Mouse (Mus musculus): ENCODE results near the gene Rpap3. TPM values are rescaled to one million over a fixed set of nuclear protein-coding genes. Genes with fewer than 3 reads are reported as not detected.

The Rpap3 gene
- 10 to 100 TPM; 26.3 to 28.3 TPM for total RNA-seq (2021)

DNA sequence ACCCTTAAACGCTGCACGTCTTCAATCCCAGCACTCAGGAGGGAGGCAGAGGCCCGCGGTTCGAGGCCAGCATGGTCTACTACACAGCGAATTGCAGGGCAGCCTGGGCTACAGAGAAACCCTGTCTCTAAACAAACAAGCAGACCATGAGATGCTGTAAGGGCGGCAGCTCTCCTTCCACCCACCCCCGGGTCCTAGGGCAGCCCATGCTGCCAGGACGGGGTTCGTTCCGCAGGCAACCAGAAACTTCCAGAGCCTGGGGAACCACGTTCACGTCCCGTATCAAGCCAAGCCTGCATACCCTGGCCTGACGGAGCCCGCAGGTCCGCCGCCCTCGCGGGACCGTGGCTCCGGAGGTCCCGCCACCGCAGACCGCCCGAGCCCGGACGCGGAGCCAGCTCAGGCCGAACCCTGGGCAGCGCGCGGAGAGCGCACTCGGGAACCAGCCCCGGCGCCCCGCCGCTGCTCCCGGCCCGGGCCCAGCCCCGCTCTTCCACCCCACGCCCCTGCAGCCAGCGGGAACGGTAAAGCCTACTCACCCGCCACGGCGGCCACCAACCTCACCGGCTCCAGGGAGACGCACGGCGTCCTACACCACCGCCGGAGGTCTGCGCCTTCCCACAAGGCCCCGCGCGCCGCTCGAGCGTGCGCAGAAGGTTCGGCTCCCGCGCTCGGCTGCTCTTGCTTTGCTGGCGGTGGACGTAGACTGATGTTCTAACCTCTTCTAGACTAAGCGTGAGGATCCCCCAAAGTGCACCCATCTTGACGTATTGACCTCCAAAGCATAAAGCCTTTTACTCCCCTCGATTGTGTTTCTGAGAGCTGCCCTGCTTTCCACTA, at the start of gene Rpap3:
Rpap3 (minus strand) TSS at position 615 of the 840 bp plus-strand sequence.
- DNase-seq (ENCODE audit: low spot score in 2 of 2) = peak; percentile 84 to 89
- intact Hi-C loops (cut with DNase I) = loop anchor here (5.0 kb wide), 1 partner anchor 257 kb away; the partner anchor contains the start of gene Tmem106c

DNA sequence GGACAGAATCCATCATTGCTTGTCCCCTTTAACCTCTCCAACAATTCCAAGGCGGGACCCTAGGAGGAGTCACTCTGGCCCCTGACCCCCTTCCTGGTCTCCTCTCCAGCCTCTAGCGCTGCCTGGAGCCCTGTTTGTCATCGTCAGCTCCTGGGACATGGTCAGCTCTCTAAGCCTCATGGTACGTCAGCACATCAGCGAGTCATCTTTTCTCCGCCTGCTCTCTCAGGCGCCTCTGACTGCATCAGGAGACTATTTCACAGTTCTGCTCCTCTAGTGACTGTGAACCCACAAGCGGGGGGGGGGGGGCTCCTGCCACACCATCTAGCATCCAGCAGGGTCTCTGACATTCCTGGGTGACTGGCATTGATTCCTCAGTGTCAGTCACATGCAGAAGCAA, 49.7 kb upstream of the Rpap3 start:
- intact Hi-C loops (cut with DNase I) = no loop called here
- no peak for DNase-seq (ENCODE audit: low spot score in 2 of 2)

DNA sequence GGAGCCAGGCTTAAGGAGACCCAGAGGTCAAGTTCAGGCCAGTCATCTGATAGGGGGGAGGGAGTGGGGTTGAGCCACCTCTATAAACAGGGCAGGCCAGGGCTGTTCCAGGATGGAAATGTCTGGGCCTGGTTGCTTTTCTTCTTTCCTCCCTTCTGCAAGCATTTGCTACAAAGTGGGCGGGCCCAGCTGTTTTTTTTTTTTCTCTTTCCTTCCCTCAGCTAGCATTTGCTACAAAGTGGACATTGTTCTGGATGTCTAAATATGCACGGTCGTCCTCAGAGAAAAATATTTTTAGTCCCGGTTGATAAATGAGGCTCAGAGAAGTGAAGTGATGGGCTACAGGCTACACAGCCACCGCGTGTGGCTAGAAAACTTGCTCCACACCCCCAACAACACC, 48.9 kb upstream of the Rpap3 start:
- intact Hi-C loops (cut with DNase I) = no loop called here
- peak in 1 of 2 experiments; percentile 28 for DNase-seq (ENCODE audit: low spot score in 2 of 2)

DNA sequence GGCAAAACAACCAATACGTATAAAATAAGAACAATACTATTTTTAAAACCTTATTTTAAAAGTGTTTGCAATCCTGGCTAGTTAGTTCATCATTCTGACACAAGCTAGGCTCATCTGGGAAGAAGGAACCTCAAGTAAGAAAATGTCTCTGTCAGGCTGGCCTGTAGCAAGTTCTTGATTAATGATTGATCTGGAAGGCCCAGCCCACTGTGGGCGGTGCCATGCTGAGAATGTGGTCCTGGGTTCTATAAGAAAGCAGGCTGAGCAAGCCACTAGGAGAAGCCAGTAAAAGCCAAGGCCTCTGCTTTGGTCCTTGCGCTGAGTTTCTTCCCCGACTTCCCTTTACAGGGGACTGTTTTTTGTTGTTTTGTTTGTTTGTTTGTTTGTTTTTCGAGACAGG, 46.9 kb upstream of the Rpap3 start:
- intact Hi-C loops (cut with DNase I) = no loop called here
- DNase-seq (ENCODE audit: low spot score in 2 of 2) = no peak

DNA sequence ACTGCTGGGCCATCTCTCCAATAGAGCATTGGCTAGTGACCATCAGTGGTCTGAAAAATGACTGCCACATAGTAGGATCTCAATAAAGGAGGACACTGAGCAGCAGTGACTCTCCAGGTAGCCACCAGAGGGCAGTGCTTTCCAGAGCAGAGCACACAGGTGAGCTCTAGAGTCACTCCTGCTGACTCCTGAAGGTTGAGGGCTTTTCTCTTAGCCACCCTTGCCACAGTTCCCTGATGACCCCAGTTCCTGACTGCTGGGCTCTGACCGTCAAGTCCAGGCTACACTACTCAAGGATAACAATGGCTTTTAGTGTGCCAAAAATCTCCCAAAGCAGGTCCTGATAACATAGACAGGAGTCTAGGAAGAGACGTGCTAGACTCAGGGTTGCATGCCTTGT, 46.1 kb upstream of the Rpap3 start:
- intact Hi-C loops (cut with DNase I) = no loop called here
- no peak for DNase-seq (ENCODE audit: low spot score in 2 of 2)

DNA sequence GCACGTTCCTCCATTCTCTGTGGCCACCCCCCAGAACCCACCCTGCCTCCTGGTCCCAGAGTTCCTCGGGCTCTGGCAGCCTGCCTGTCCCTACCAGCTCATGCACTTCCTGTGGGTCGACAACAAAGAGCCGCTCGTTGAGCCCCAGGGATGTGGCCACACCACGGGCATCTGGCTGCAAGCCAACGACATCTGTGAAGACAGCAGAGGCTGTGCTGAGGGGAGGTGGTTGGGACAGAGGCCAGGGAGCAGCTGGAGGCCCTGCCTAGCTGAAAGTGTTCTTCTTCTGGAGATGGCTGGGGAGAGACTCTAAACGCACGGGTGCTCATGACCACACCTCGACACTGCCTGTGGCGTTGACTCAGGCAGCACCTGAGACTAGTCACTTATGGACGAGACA, 45.1 kb upstream of the Rpap3 start:
- peak; percentile 77 to 88 for DNase-seq (ENCODE audit: low spot score in 2 of 2)
- intact Hi-C loops (cut with DNase I) = no loop called here

DNA sequence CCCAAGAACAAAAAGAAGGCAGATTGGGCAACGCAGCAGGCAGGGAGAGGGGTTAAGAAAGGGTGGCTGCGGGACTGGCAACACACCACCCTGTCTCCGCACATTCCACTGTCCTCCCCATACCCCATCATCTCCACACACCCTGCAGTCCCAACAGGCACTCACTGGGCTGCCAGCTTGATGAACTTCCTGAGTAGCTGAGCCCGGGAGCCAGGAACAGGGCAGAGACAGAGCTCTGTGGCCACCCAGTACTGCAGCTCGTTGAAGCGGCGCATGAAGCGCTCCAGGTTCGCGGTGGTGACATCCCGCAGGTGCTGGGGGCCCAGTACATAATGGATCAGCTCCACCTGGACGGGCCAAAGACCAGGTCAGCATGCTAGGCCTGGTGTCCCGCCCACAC, 44.2 kb upstream of the Rpap3 start:
- intact Hi-C loops (cut with DNase I) = no loop called here
- DNase-seq (ENCODE audit: low spot score in 2 of 2) = no peak

DNA sequence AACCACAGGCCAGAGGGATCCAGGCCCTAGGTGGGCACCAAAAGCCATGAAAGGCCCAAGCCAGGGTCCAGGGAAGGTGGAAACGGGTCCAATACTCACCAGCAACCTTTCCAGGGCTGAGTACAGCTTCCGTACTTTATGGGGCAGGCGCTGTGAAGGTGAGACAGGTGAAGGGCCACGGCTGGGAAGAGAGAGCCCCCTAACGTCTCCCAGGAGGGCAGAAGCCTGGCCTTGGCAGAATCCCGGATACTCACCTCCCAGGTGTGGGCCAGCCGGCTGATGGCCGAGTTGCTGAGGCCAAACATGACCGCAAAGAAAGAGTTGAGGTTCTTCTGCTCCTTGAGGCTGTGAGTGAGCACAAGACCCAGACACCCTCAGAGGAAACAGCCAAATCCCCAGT, 43.8 kb upstream of the Rpap3 start:
- intact Hi-C loops (cut with DNase I) = no loop called here
- no peak for DNase-seq (ENCODE audit: low spot score in 2 of 2)

DNA sequence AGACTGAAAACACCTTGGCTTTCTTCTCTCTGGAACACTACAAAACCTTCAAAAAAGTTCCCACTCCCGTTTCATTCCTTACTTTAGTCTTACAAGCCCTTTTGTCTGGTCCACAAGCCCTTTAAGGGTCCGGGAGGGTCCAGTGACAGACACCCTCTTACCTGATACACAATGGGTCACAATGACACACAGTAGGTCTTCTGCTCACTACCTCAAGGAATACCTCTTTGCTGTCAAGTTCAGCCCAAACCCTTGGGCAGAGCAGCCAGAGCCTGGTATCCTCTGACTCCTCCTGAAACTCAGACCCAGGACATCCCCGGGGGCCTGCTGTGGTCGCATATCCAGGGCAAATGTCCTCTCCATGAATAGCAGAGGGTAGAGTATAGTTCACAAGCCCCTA, 43.3 kb upstream of the Rpap3 start:
- intact Hi-C loops (cut with DNase I) = no loop called here
- no peak for DNase-seq (ENCODE audit: low spot score in 2 of 2)

DNA sequence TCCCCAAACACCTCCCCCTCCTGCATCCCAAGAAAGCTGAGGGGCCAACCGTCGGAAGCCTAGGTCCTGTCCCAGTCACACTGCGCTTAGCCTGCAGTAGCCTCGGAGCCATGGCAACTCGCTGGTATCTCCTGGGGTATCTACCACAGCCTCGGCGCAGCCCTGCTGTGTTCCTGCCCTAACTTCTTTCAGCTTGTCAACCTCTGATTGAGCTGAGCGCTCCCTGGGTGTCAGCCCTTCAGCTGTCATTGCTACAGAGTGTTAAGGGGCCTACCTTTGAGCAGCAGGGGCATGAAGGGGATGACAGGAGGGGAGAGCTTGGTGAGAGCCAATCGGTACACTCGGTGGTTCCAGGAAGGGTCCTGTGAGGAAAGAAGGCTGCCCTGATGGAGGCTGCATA, 42.7 kb upstream of the Rpap3 start:
- intact Hi-C loops (cut with DNase I) = no loop called here
- DNase-seq (ENCODE audit: low spot score in 2 of 2) = no peak

DNA sequence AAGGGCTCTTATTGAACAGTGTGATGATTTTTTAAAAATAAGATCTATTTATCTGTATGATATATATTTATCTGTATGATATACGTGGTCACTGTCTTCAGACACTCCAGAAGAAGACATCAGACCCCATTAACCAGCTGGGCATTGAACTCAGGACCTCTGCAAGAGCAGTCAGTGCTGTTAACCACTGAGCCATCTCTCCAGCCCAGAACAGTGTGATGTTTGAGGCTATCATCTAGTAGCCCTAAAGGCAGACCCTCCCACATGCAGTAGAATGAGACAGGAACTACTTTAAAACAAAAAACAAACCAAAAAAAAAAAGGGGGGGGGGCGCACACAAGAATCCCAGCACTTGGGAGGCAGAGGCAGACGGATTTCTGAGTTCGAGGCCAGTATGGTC, 41.9 kb upstream of the Rpap3 start:
- intact Hi-C loops (cut with DNase I) = no loop called here
- no peak for DNase-seq (ENCODE audit: low spot score in 2 of 2)

DNA sequence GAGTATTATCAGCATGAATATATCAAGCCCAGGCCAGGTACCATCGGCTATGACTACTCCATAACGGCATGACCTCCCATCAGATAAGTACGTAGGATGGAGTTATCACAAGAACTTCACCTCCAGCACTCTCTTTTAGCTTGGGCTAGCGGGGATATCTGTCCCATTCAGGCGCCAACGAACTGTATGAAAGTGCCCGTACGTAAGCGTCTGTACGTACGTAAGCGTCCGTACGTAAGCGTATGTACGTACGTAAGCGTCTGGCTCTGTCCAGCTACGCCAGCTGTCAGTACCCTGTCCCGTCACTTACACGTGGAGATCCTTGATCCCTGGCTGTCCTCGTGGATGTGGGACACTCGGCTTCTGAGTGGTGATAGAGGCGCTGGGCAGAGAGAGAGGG, 41.1 kb upstream of the Rpap3 start:
- intact Hi-C loops (cut with DNase I) = no loop called here
- no peak for DNase-seq (ENCODE audit: low spot score in 2 of 2)

DNA sequence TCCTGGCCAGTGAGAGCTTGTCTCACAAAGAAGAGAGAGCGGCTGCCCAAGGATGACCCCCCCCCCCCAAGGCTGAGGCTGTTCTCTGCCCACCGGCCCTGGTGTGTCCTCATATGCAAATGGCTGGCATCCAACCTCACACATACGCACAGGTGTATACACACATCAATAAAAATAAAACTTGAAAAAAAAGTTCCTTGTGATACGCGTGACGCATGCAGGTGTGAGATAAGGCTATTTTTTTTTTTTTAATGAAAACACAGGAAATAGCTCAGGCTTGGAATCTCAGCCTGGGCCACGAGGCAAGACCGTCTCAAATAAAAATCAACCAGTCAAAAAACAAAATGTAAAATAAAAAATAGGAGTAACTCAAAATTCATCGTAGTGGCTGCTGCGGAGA, 40.7 kb upstream of the Rpap3 start:
- no peak for DNase-seq (ENCODE audit: low spot score in 2 of 2)
- intact Hi-C loops (cut with DNase I) = no loop called here

DNA sequence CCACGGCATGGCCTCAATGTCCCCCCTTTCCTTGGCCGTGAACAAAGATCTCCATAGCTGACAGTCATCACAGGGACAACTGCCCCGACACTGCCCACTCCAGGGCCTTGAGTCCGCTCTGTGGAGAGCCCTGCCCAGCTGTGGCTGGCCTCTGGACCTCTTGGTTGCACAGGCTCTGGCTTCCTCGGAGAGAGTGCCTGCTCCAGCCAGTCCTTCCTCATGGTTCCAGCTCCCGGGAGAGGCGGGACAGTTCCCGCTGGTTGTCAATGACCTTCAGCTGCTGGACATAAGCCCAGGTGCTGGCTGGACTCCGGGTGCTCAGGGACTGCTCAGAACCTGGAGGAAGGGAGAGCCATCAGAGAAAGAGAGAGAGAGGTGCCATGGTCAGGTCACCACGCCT, 39.7 kb upstream of the Rpap3 start:
- intact Hi-C loops (cut with DNase I) = no loop called here
- peak in 1 of 2 experiments; percentile 29 for DNase-seq (ENCODE audit: low spot score in 2 of 2)

DNA sequence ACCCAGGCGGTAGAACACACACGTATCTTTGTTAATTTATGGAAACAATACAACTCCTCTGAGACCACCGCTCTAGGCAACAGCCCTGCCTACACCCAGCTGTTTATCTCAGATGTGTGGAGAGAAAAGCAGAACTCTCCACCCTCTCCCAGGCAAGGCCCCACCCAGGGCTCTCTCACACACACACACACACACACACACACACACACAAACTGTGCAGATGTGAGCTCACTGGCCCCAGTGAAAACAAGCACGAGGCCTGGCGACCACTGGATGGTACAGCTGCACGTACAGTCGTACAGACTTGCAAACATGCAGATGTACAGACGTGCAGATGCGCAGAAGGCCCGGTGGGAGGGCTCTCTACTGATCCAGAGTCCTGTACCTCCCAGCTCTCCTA, 39.3 kb upstream of the Rpap3 start:
- intact Hi-C loops (cut with DNase I) = no loop called here
- DNase-seq (ENCODE audit: low spot score in 2 of 2) = no peak

DNA sequence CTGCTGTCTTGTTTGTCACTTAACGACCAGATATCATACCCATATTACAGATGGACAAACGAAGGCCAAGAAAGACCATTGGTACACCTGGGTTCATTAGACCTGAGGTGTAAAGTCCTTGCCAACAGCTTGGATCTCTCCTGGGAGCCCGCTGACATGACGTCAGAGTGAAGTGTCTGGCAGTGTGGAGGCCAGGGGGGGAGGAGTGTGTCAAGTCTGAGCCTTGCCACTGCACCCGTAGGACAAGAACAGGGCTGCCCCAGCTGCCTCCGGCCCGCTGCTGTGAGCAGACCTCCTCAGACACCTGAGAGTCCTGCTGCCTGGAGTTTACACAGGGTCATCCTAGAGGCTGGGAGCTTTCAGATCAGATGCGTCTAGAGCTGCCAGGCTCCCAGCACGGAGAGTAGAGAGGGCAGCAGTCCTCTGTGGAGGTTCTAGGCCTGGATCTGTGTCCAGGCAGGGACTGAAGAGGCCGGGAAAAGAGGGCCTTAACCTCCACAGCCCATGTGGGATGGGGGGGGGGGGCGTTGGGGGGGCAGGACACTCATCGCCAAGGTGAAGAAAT, 38.4 kb upstream of the Rpap3 start:
- intact Hi-C loops (cut with DNase I) = no loop called here
- no peak for DNase-seq (ENCODE audit: low spot score in 2 of 2)

DNA sequence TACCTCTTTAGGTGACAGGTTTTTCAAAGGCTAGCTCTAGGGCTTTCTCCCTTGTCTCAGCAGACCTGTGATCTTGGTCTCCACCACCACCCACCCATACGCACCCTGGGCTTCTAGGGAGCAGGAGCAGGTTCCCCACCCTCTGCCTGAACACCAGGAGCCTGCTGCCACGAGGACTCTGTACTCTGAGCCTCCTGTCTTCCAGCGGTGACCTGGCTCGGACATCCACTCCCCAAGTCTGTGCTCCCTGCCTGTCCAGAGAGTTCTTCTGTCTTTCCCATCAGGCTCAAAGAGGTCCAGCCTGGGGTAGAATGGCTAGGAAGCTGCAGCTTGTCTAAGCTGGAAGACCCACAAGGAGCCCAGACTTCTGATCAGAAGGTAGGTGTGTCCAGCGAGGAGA, 37.6 kb upstream of the Rpap3 start:
- intact Hi-C loops (cut with DNase I) = no loop called here
- no peak for DNase-seq (ENCODE audit: low spot score in 2 of 2)

DNA sequence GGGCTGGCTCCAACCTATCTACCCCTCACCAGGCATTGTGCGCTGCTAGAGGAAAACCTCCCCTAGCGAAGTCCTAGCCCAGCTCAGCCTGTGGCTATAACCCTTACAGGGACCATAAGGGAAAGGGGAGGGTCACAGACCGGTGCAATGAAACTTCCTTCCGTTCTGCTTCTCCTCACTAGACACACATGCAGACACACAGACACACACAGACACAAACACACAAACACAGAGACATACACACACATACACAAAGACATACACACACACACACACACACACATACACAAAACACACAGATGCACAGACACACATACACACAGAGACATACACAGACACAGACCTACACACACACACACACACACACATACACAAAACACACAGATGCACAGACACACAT, 37.0 kb upstream of the Rpap3 start:
- intact Hi-C loops (cut with DNase I) = no loop called here
- no peak for DNase-seq (ENCODE audit: low spot score in 2 of 2)

DNA sequence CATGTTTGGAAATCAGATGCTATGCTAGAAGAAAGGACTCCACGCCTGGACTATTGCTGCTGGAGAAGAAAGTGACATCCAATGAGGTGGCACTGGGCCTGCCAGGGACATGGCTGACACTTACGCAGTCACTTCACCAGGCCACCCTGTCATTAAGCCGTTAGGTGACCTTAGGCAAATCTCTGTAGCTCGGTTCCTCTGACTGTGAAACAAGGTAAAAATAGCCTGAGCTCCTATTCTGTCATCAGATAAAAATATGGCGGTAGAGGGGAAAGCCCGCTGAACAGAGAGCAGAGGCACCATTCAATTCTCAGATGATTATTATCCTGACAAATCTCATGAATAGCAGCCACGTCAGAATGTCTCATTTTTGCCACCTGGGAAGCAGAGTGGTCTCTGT, 36.4 kb upstream of the Rpap3 start:
- DNase-seq (ENCODE audit: low spot score in 2 of 2) = no peak
- intact Hi-C loops (cut with DNase I) = no loop called here

DNA sequence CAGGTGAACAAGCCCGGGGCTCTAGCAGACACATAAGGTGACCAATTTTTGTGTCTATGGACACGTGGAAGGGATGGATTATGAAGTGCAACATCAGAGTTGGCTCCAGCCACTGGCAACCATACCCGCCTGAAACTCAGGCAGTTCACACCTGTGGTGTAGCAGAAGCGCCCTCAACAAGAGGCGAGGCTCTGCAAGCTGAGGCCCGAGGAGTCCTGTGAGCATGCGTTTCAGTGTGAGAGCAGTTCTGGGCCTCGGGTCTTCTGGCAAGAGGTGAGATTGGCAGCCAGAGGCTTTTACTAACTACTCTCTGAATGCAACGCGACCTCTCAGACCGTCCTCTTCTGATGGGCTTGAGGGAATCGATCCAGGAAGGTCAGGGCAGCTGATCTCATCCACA, 36.0 kb upstream of the Rpap3 start:
- DNase-seq (ENCODE audit: low spot score in 2 of 2) = no peak
- intact Hi-C loops (cut with DNase I) = no loop called here

DNA sequence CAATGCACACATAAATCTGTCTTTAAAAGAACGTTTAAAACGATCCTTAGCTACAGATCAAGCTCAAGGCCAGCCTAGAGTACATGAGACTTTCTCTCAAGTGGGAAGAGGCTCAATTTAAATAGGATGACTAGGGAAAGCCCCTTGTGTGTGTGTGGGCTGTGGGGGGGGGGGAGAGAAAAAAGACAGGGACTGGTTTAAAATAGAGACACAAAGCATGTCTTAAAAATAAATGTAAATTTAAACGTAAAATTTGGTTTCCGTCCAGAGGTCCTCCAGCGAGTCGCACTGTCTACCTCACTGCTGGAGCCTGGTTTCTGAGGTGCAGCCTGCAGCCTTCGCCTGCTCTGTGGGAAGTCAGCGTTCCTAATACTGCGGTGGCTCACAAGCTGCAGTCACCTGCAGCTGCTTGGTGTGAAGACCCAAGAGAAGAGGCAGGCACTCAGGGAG, 34.7 kb upstream of the Rpap3 start:
- intact Hi-C loops (cut with DNase I) = no loop called here
- no peak for DNase-seq (ENCODE audit: low spot score in 2 of 2)

DNA sequence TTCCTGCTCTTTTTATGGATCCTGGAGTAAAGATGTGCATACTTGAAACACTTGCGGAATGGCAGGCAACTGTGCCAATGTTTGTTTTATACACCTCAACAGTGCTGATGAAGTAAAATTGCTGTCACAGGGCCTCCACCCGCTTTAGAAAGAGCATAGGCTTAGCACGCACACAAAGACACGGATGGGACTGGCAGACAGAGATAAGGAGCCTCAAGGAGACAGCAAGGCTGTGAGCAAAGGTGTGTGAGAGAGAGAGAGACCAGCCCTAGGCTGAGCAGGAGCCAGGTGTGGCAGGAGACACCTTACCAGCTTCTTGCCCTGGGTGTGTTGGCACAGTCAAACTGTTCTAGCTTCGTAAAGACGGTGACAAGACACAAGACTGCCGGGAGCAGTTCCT, 33.3 kb upstream of the Rpap3 start:
- intact Hi-C loops (cut with DNase I) = no loop called here
- DNase-seq (ENCODE audit: low spot score in 2 of 2) = no peak

Data from left cerebral cortex, postnatal 25 days (tissue).